ENCODE assay signal across 8 mouse cellular contexts in genomic region chr9:122922436-122922835, GRCm38 (mm10). TPM values are rescaled to one million over a fixed set of nuclear protein-coding genes. Genes with fewer than 3 reads are reported as not detected.
DNase-seq lines count a peak whose midpoint lies in the region; ATAC-seq and TF ChIP-seq lines count a peak whose summit lies in the region.

No protein-coding gene starts in this region.

- DNase-seq in lung, adult 18-20 months: no peak
- no peak for DNase-seq in limb, embryonic 14.5 days (ENCODE audit: low spot score)
- no peak for DNase-seq in gastrocnemius, postnatal 10 days
- no peak for DNase-seq in cerebellum, postnatal 25 days
- DNase-seq in layer of hippocampus, adult 18-20 months (ENCODE audit: low spot score in 2 of 2): no peak

- no peak overlapping the region for H3K27ac ChIP-seq in lung, embryonic 15.5 days
- H3K27ac ChIP-seq in forebrain, embryonic 15.5 days (replicated peaks): no peak overlapping the region
- H3K27ac ChIP-seq in limb, embryonic 14.5 days (replicated peaks; ENCODE audit: low read depth, low read length): peak overlapping the region; percentile 83; the same call in 1 of the 2 replicates
- no peak overlapping the region for H3K27ac ChIP-seq in stomach, embryonic 14.5 days (ENCODE audit: low read length)

- no peak for TF ChIP-seq POLR2A in limb, embryonic 14.5 days (IDR thresholded peaks at IDR 0.05; ENCODE audit: borderline replicate concordance, extremely low read depth, insufficient read depth, insufficient read length)

- H3K27me3 ChIP-seq in lung, embryonic 15.5 days: 0 out of 2 replicates have a peak, but pooled peaks cover 4% of the 10 kb centered on the region
- H3K27me3 ChIP-seq in forebrain, embryonic 15.5 days: no peaks in the 10 kb centered on the region
- no peaks in the 10 kb centered on the region for H3K27me3 ChIP-seq in limb, embryonic 14.5 days (ENCODE audit: control insufficient read depth, insufficient read depth, low read length)
- H3K27me3 ChIP-seq in stomach, embryonic 14.5 days (ENCODE audit: control insufficient read depth, insufficient read depth, low read length): no peaks in the 10 kb centered on the region

- ATAC-seq in lung, embryonic 15.5 days (ENCODE audit: borderline replicate concordance, extremely low read depth, low FRiP score, low TSS enrichment): no peak
- peak; percentile 38; the same call in 1 of the 2 replicates for ATAC-seq in forebrain, embryonic 15.5 days (replicated peaks)
- ATAC-seq in limb, embryonic 14.5 days (ENCODE audit: low FRiP score, low read depth): no peak
- no peak for ATAC-seq in stomach, embryonic 14.5 days (ENCODE audit: insufficient number of reproducible peaks, insufficient read depth, low FRiP score, low read depth)

- H3K36me3 ChIP-seq in lung, embryonic 15.5 days: peaks cover 28% of the 10 kb centered on the region
- H3K36me3 ChIP-seq in forebrain, embryonic 15.5 days: peaks cover 28% of the 10 kb centered on the region
- peaks cover 27% of the 10 kb centered on the region for H3K36me3 ChIP-seq in limb, embryonic 14.5 days (ENCODE audit: control insufficient read depth, insufficient read depth, low read length)
- H3K36me3 ChIP-seq in stomach, embryonic 14.5 days (ENCODE audit: control insufficient read depth, insufficient read depth, low read length): peaks cover 28% of the 10 kb centered on the region

- no peaks in the 10 kb centered on the region for H3K9me3 ChIP-seq in lung, embryonic 15.5 days
- no peaks in the 10 kb centered on the region for H3K9me3 ChIP-seq in forebrain, embryonic 15.5 days
- no peaks in the 10 kb centered on the region for H3K9me3 ChIP-seq in limb, embryonic 14.5 days (ENCODE audit: control insufficient read depth, low read length)
- H3K9me3 ChIP-seq in stomach, embryonic 14.5 days (ENCODE audit: control insufficient read depth, low read depth, low read length): no peaks in the 10 kb centered on the region

- 25% methylated on average over 3 of the region's 3 CpGs for WGBS in lung, embryonic 15.5 days
- 20% methylated on average over 3 of the region's 3 CpGs for WGBS in forebrain, embryonic 15.5 days
- WGBS in limb, embryonic 14.5 days: 25% methylated on average over 3 of the region's 3 CpGs
- WGBS in stomach, embryonic 14.5 days: 26% methylated on average over 3 of the region's 3 CpGs

- H3K4me1 ChIP-seq in lung, embryonic 15.5 days: peaks cover 5% of the 10 kb centered on the region
- H3K4me1 ChIP-seq in forebrain, embryonic 15.5 days: peaks cover 7% of the 10 kb centered on the region
- H3K4me1 ChIP-seq in limb, embryonic 14.5 days (ENCODE audit: control insufficient read depth, insufficient read depth, low read length): peaks cover 5% of the 10 kb centered on the region
- peaks cover 4% of the 10 kb centered on the region; the same call in 1 of the 2 replicates for H3K4me1 ChIP-seq in stomach, embryonic 14.5 days (ENCODE audit: control insufficient read depth, insufficient read depth, low read length)

- no peak overlapping the region for H3K9ac ChIP-seq in lung, embryonic 15.5 days
- peak overlapping the region; percentile 95 for H3K9ac ChIP-seq in forebrain, embryonic 15.5 days (replicated peaks)
- H3K9ac ChIP-seq in limb, embryonic 14.5 days (ENCODE audit: low read depth, low read length, severe bottlenecking): peak overlapping the region; percentile 97
- H3K9ac ChIP-seq in stomach, embryonic 14.5 days (replicated peaks; ENCODE audit: low read depth, low read length): peak overlapping the region; percentile 90

- peak overlapping the region; percentile 94 for H3K4me3 ChIP-seq in lung, embryonic 15.5 days
- H3K4me3 ChIP-seq in forebrain, embryonic 15.5 days: peak overlapping the region; percentile 69
- peak overlapping the region; percentile 78 for H3K4me3 ChIP-seq in limb, embryonic 14.5 days (replicated peaks; ENCODE audit: low read length)
- peak overlapping the region; percentile 62 for H3K4me3 ChIP-seq in stomach, embryonic 14.5 days (ENCODE audit: low read depth, low read length)

- peak overlapping the region; percentile 65 for H3K4me2 ChIP-seq in lung, embryonic 15.5 days
- H3K4me2 ChIP-seq in forebrain, embryonic 15.5 days (replicated peaks): peak overlapping the region; percentile 56
- H3K4me2 ChIP-seq in limb, embryonic 14.5 days (replicated peaks; ENCODE audit: low read depth, low read length, severe bottlenecking): peak overlapping the region; percentile 55
- H3K4me2 ChIP-seq in stomach, embryonic 14.5 days (replicated peaks; ENCODE audit: low read depth, low read length): peak overlapping the region; percentile 60

RNA-seq across cellular contexts. Expression of gene Zfp105, which starts 0.4 kb away (rescaled TPM):
- 21.3 and 23.0 TPM in 2 replicates for polyA plus RNA-seq in lung, embryonic 15.5 days (2015; fragmentation: Nextera tagmentation; extraction: Ambion mirVana)
- polyA plus RNA-seq in forebrain, embryonic 15.5 days (2015; fragmentation: Nextera tagmentation; extraction: Ambion mirVana): 22.5 and 23.7 TPM in 2 replicates
- 9.7 and 13.3 TPM in 2 replicates for polyA plus RNA-seq in limb, embryonic 14.5 days (2012; rRNA removed)
- 17.4 and 18.8 TPM in 2 replicates for polyA plus RNA-seq in limb, embryonic 14.5 days (2014; fragmentation: Nextera tagmentation; extraction: Ambion mirVana)
- 17.8 and 21.1 TPM in 2 replicates for polyA plus RNA-seq in stomach, embryonic 14.5 days (2014; fragmentation: Nextera tagmentation; extraction: Ambion mirVana)
- total RNA-seq in gastrocnemius, postnatal 10 days (2021): 1 to 10 TPM; 4.6 to 6.3 TPM
- total RNA-seq in layer of hippocampus, adult 18-20 months (2021): 1 to 10 TPM; 6.7 to 7.0 TPM

RNA-seq across cellular contexts. Expression of gene 1110059G10Rik, which starts 28.4 kb away (rescaled TPM):
- 28.9 and 31.6 TPM in 2 replicates for polyA plus RNA-seq in lung, embryonic 15.5 days (2015; fragmentation: Nextera tagmentation; extraction: Ambion mirVana)
- 31.4 and 33.5 TPM in 2 replicates for polyA plus RNA-seq in forebrain, embryonic 15.5 days (2015; fragmentation: Nextera tagmentation; extraction: Ambion mirVana)
- 17.6 and 19.3 TPM in 2 replicates for polyA plus RNA-seq in limb, embryonic 14.5 days (2012; rRNA removed)
- 34.5 and 38.0 TPM in 2 replicates for polyA plus RNA-seq in limb, embryonic 14.5 days (2014; fragmentation: Nextera tagmentation; extraction: Ambion mirVana)
- 34.1 and 39.0 TPM in 2 replicates for polyA plus RNA-seq in stomach, embryonic 14.5 days (2014; fragmentation: Nextera tagmentation; extraction: Ambion mirVana)
- 10 to 100 TPM; 14.6 to 15.6 TPM for total RNA-seq in gastrocnemius, postnatal 10 days (2021)
- 10 to 100 TPM; 21.8 to 25.0 TPM for total RNA-seq in layer of hippocampus, adult 18-20 months (2021)

RNA-seq across cellular contexts. Expression of gene Kif15, which starts 28.4 kb away (rescaled TPM):
- polyA plus RNA-seq in lung, embryonic 15.5 days (2015; fragmentation: Nextera tagmentation; extraction: Ambion mirVana): 69.7 and 72.0 TPM in 2 replicates
- polyA plus RNA-seq in forebrain, embryonic 15.5 days (2015; fragmentation: Nextera tagmentation; extraction: Ambion mirVana): 28.2 and 29.1 TPM in 2 replicates
- 44.9 and 60.3 TPM in 2 replicates for polyA plus RNA-seq in limb, embryonic 14.5 days (2012; rRNA removed)
- polyA plus RNA-seq in limb, embryonic 14.5 days (2014; fragmentation: Nextera tagmentation; extraction: Ambion mirVana): 36.6 and 39.6 TPM in 2 replicates
- 63.6 and 75.7 TPM in 2 replicates for polyA plus RNA-seq in stomach, embryonic 14.5 days (2014; fragmentation: Nextera tagmentation; extraction: Ambion mirVana)
- 1 to 10 TPM; 7.9 to 8.1 TPM for total RNA-seq in gastrocnemius, postnatal 10 days (2021)
- total RNA-seq in layer of hippocampus, adult 18-20 months (2021): under 1 TPM; 0.15 to 0.52 TPM

RNA-seq across cellular contexts. Expression of gene Zkscan7, which starts 37.0 kb away (rescaled TPM):
- polyA plus RNA-seq in lung, embryonic 15.5 days (2015; fragmentation: Nextera tagmentation; extraction: Ambion mirVana): 3.5 and 4.7 TPM in 2 replicates
- polyA plus RNA-seq in forebrain, embryonic 15.5 days (2015; fragmentation: Nextera tagmentation; extraction: Ambion mirVana): 4.1 and 4.6 TPM in 2 replicates
- 9.1 and 9.3 TPM in 2 replicates for polyA plus RNA-seq in limb, embryonic 14.5 days (2012; rRNA removed)
- 2.6 and 3.2 TPM in 2 replicates for polyA plus RNA-seq in limb, embryonic 14.5 days (2014; fragmentation: Nextera tagmentation; extraction: Ambion mirVana)
- polyA plus RNA-seq in stomach, embryonic 14.5 days (2014; fragmentation: Nextera tagmentation; extraction: Ambion mirVana): 2.7 and 3.7 TPM in 2 replicates
- 1 to 10 TPM; 4.9 to 6.1 TPM for total RNA-seq in gastrocnemius, postnatal 10 days (2021)
- total RNA-seq in layer of hippocampus, adult 18-20 months (2021): 1 to 10 TPM; 4.1 to 4.7 TPM

RNA-seq across cellular contexts. Expression of gene Zfp445, which starts 56.6 kb away (rescaled TPM):
- 65.6 and 67.1 TPM in 2 replicates for polyA plus RNA-seq in lung, embryonic 15.5 days (2015; fragmentation: Nextera tagmentation; extraction: Ambion mirVana)
- 103 and 115 TPM in 2 replicates for polyA plus RNA-seq in forebrain, embryonic 15.5 days (2015; fragmentation: Nextera tagmentation; extraction: Ambion mirVana)
- polyA plus RNA-seq in limb, embryonic 14.5 days (2012; rRNA removed): 117 and 119 TPM in 2 replicates
- polyA plus RNA-seq in limb, embryonic 14.5 days (2014; fragmentation: Nextera tagmentation; extraction: Ambion mirVana): 60.4 and 65.2 TPM in 2 replicates
- 68.3 and 69.6 TPM in 2 replicates for polyA plus RNA-seq in stomach, embryonic 14.5 days (2014; fragmentation: Nextera tagmentation; extraction: Ambion mirVana)
- 10 to 100 TPM; 46.6 to 60.7 TPM for total RNA-seq in gastrocnemius, postnatal 10 days (2021)
- total RNA-seq in layer of hippocampus, adult 18-20 months (2021): 100 to 1,000 TPM; 152 to 156 TPM
